30 mouse cellular contexts compared by ENCODE assay signal in the genomic region with DNA sequence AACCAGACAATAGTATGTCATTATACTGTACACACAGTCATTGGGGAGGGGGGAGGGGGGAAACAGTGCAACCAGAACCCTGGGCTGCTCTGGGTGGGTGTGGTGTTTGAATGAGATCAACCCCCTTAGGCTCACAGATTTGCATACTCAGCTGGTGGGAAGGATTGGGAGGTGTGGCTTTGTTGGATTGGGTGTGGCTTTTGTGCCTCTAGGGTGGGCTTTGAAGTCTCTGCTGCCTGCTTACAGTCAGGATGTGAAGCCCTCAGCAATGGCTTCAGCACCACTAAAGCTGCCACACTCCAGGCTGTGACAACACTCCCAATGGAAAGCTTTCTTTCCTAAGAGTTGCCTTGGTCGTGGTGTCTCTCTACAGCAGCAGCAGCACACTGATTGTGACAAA. TPM values are rescaled to one million over a fixed set of nuclear protein-coding genes. Genes with fewer than 3 reads are reported as not detected.
DNase-seq lines count a peak whose midpoint lies in the region; ATAC-seq and TF ChIP-seq lines count a peak whose summit lies in the region.
"Had no signal": no experiment of that assay in that cellular context is flagged by ENCODE, and none has a peak within 500 bp of the region (broad histone marks: within the 10 kb centered on the region; RNA-seq: fewer than 3 reads in every experiment).

No protein-coding gene starts in this region.

- in situ Hi-C loops in ES-E14 (cut with MboI; ENCODE audit: low sequenced_read_pairs in 2 of 2, unreplicated experiment in 2 of 2), result no loop called here

- no peak for ATAC-seq in embryonic facial prominence, embryonic 14.5 days (ENCODE audit: low read depth)
- no peak for ATAC-seq in hindbrain, embryonic 13.5 days (ENCODE audit: low FRiP score)
- ATAC-seq: CD4-positive, CD25-positive, alpha-beta regulatory T cell, adult 4 months; forebrain, embryonic 14.5 days; forebrain, embryonic 16.5 days had no signal

- H3K9me3 ChIP-seq in embryonic facial prominence, embryonic 14.5 days (ENCODE audit: control insufficient read depth, low read length), result no peaks in the 10 kb centered on the region
- H3K9me3 ChIP-seq in embryonic facial prominence, embryonic 10.5 days, result no peaks in the 10 kb centered on the region
- no peaks in the 10 kb centered on the region for H3K9me3 ChIP-seq in ES-E14 (ENCODE audit: control insufficient read depth, insufficient read depth, low read depth, low read length)
- H3K9me3 ChIP-seq in hindbrain, embryonic 13.5 days, result no peaks in the 10 kb centered on the region
- H3K9me3 ChIP-seq: embryonic facial prominence, embryonic 12.5 days; embryonic facial prominence, embryonic 15.5 days; forebrain, embryonic 10.5 days; forebrain, embryonic 12.5 days had no signal

- no peaks in the 10 kb centered on the region for H3K4me1 ChIP-seq in embryonic facial prominence, embryonic 14.5 days (ENCODE audit: control insufficient read depth, insufficient read depth, low read length)
- H3K4me1 ChIP-seq in embryonic facial prominence, embryonic 10.5 days, result no peaks in the 10 kb centered on the region
- H3K4me1 ChIP-seq in ES-E14 (ENCODE audit: control insufficient read depth in 2 of 2, insufficient read depth in 2 of 2, low read length in 2 of 2, poor library complexity in 1 of 2), result peaks cover 6 to 18% of the 10 kb centered on the region in 2 experiments; a peak in 3 of 4 replicates
- no peaks in the 10 kb centered on the region for H3K4me1 ChIP-seq in hindbrain, embryonic 13.5 days (replicated peaks)
- H3K4me1 ChIP-seq: embryonic facial prominence, embryonic 12.5 days; embryonic facial prominence, embryonic 15.5 days; forebrain, embryonic 12.5 days had no signal

- WGBS in embryonic facial prominence, embryonic 14.5 days, result 92% methylated on average over 1 of the region's 1 CpGs
- 71% methylated on average over 1 of the region's 1 CpGs for WGBS in embryonic facial prominence, embryonic 10.5 days
- 83% methylated on average over 1 of the region's 1 CpGs for WGBS in hindbrain, embryonic 13.5 days

- DNase-seq in embryonic facial prominence, embryonic 14.5 days (ENCODE audit: low spot score), result peak; percentile 24
- no peak for DNase-seq in embryonic facial prominence, embryonic 10.5 days (ENCODE audit: low spot score)
- peak; percentile 42 for DNase-seq in thymus, postnatal 0 days (ENCODE audit: low spot score)
- no peak for DNase-seq in thymus, postnatal 36 days
- DNase-seq in ES-E14 (ENCODE audit: low read depth, low spot score), result peak; percentile 69
- DNase-seq in ZHBTc4 (ENCODE audit: low read depth, low spot score), result peak; percentile 86
- no peak for DNase-seq in spleen, postnatal 10 days (ENCODE audit: low spot score in 2 of 2)
- DNase-seq: adrenal gland, adult 2 months; adrenal gland, postnatal 10 days; adrenal gland, postnatal 25 days; B cell, adult 2 months; cerebellum, adult 11 months; cerebellum, adult 18-20 months; cerebellum, adult 8-10 months; cerebellum, adult 9-11 months; cerebellum, postnatal 14 days; cerebellum, postnatal 36 days; embryo, embryonic 11 days had no signal

- no peak overlapping the region for H3K4me2 ChIP-seq in embryonic facial prominence, embryonic 14.5 days (ENCODE audit: low read depth, low read length)
- H3K4me2 ChIP-seq in hindbrain, embryonic 13.5 days, result no peak overlapping the region
- H3K4me2 ChIP-seq: embryonic facial prominence, embryonic 12.5 days; embryonic facial prominence, embryonic 15.5 days; forebrain, embryonic 12.5 days had no signal

- H3K27me3 ChIP-seq in embryonic facial prominence, embryonic 14.5 days (replicated peaks; ENCODE audit: control insufficient read depth, insufficient read depth, low read length), result no peaks in the 10 kb centered on the region
- H3K27me3 ChIP-seq in embryonic facial prominence, embryonic 10.5 days (replicated peaks; ENCODE audit: low read depth, poor library complexity, severe bottlenecking), result no peaks in the 10 kb centered on the region
- H3K27me3 ChIP-seq in hindbrain, embryonic 13.5 days, result no peaks in the 10 kb centered on the region
- H3K27me3 ChIP-seq: CH12.LX; embryonic facial prominence, embryonic 12.5 days; embryonic facial prominence, embryonic 15.5 days; forebrain, embryonic 12.5 days had no signal

- no peak overlapping the region for H3K4me3 ChIP-seq in embryonic facial prominence, embryonic 14.5 days (ENCODE audit: low read depth, low read length)
- no peak overlapping the region for H3K4me3 ChIP-seq in embryonic facial prominence, embryonic 10.5 days
- no peak overlapping the region for H3K4me3 ChIP-seq in ES-E14 (ENCODE audit: insufficient read depth in 1 of 2, low read depth in 1 of 2, low read length in 2 of 2, poor library complexity in 1 of 2, severe bottlenecking in 1 of 2)
- no peak overlapping the region for H3K4me3 ChIP-seq in hindbrain, embryonic 13.5 days
- H3K4me3 ChIP-seq: embryonic facial prominence, embryonic 12.5 days; embryonic facial prominence, embryonic 15.5 days; erythroblast, embryonic 14.5 days; forebrain, embryonic 10.5 days; forebrain, embryonic 12.5 days had no signal

- peaks cover 33% of the 10 kb centered on the region for H3K36me3 ChIP-seq in embryonic facial prominence, embryonic 14.5 days (ENCODE audit: control insufficient read depth, insufficient read depth, low read length)
- H3K36me3 ChIP-seq in embryonic facial prominence, embryonic 10.5 days (replicated peaks), result peaks cover 67% of the 10 kb centered on the region
- H3K36me3 ChIP-seq in ES-E14 (ENCODE audit: control insufficient read depth, insufficient read depth, low read length, poor library complexity, severe bottlenecking), result peaks cover 82% of the 10 kb centered on the region
- H3K36me3 ChIP-seq in hindbrain, embryonic 13.5 days, result peaks cover 62% of the 10 kb centered on the region

- no peak overlapping the region for H3K27ac ChIP-seq in embryonic facial prominence, embryonic 14.5 days (replicated peaks; ENCODE audit: low read depth, low read length)
- H3K27ac ChIP-seq in embryonic facial prominence, embryonic 10.5 days (replicated peaks), result no peak overlapping the region
- no peak overlapping the region for H3K27ac ChIP-seq in ES-E14 (ENCODE audit: insufficient read depth, low read depth, low read length, poor library complexity, severe bottlenecking)
- no peak overlapping the region for H3K27ac ChIP-seq in hindbrain, embryonic 13.5 days
- H3K27ac ChIP-seq: embryonic facial prominence, embryonic 12.5 days; embryonic facial prominence, embryonic 15.5 days; forebrain, embryonic 10.5 days; forebrain, embryonic 12.5 days had no signal

- H3K9ac ChIP-seq in embryonic facial prominence, embryonic 14.5 days (ENCODE audit: low read depth, low read length), result no peak overlapping the region
- H3K9ac ChIP-seq in ES-E14 (ENCODE audit: insufficient read depth, low read depth, low read length, poor library complexity, severe bottlenecking), result no peak overlapping the region
- no peak overlapping the region for H3K9ac ChIP-seq in hindbrain, embryonic 13.5 days
- H3K9ac ChIP-seq: embryonic facial prominence, embryonic 12.5 days; embryonic facial prominence, embryonic 15.5 days; forebrain, embryonic 12.5 days had no signal

TF ChIP-seq in ES-E14, 5 proteins besides CTCF, POLR2A, EP300 and RAD21:
- TF ChIP-seq ZC3H11A (IDR thresholded peaks at IDR 0.05; ENCODE audit: borderline replicate concordance, low read depth, low read length) (no peak), MAFK (IDR thresholded peaks at IDR 0.05; ENCODE audit: insufficient read depth, low read depth, low read length) (no peak), CHD2 (IDR thresholded peaks at IDR 0.05; ENCODE audit: low read depth, low read length) (no peak), ZNF384 (IDR thresholded peaks at IDR 0.05; ENCODE audit: low read depth, low read length) (no peak), HCFC1 (IDR thresholded peaks at IDR 0.05; ENCODE audit: borderline replicate concordance, insufficient read depth, low read length) (no peak)

RNA-seq across cellular contexts. Expression of a gene that starts 19.9 kb away (rescaled TPM):
- 28.8 and 29.6 TPM in 2 replicates for polyA plus RNA-seq in embryonic facial prominence, embryonic 14.5 days (2014; fragmentation: Nextera tagmentation; extraction: Ambion mirVana)
- polyA plus RNA-seq in embryonic facial prominence, embryonic 10.5 days (2016; fragmentation: Nextera tagmentation; extraction: Ambion mirVana), result 18.7 and 21.0 TPM in 2 replicates
- polyA plus RNA-seq in thymus, postnatal 0 days (2015; fragmentation: Nextera tagmentation; extraction: Ambion mirVana), result 15.0 and 16.7 TPM in 2 replicates
- total RNA-seq in ES-E14 (2012; rRNA removed), result 173 and 307 TPM in 2 replicates
- 37.9 and 39.7 TPM in 2 replicates for polyA plus RNA-seq in hindbrain, embryonic 13.5 days (2015; fragmentation: Nextera tagmentation; extraction: Ambion mirVana)

RNA-seq across cellular contexts. Expression of a gene that starts 57.2 kb away (rescaled TPM):
- polyA plus RNA-seq in embryonic facial prominence, embryonic 14.5 days (2014; fragmentation: Nextera tagmentation; extraction: Ambion mirVana), result not detected in 2 replicates
- polyA plus RNA-seq in embryonic facial prominence, embryonic 10.5 days (2016; fragmentation: Nextera tagmentation; extraction: Ambion mirVana), result not detected in 2 replicates
- 0.13 and 0.22 TPM in 2 replicates for polyA plus RNA-seq in thymus, postnatal 0 days (2015; fragmentation: Nextera tagmentation; extraction: Ambion mirVana)
- total RNA-seq in ES-E14 (2012; rRNA removed), result 0.18 and 0.37 TPM in 2 replicates
- polyA plus RNA-seq in hindbrain, embryonic 13.5 days (2015; fragmentation: Nextera tagmentation; extraction: Ambion mirVana), result 0.19 and 0.43 TPM in 2 replicates
- total RNA-seq: adrenal gland, postnatal 25 days; common myeloid progenitor, adult 5-6 weeks; MEL had no signal
- polyA plus RNA-seq: CD4-positive, CD25-positive, alpha-beta regulatory T cell, adult 4 months; embryonic facial prominence, embryonic 12.5 days; forebrain, embryonic 10.5 days had no signal

RNA-seq across cellular contexts. Expression of a gene that starts 58.2 kb away (rescaled TPM):
- polyA plus RNA-seq in embryonic facial prominence, embryonic 14.5 days (2014; fragmentation: Nextera tagmentation; extraction: Ambion mirVana), result 25.6 and 31.7 TPM in 2 replicates
- 67.3 and 71.2 TPM in 2 replicates for polyA plus RNA-seq in embryonic facial prominence, embryonic 10.5 days (2016; fragmentation: Nextera tagmentation; extraction: Ambion mirVana)
- polyA plus RNA-seq in thymus, postnatal 0 days (2015; fragmentation: Nextera tagmentation; extraction: Ambion mirVana), result 31.6 and 32.7 TPM in 2 replicates
- total RNA-seq in ES-E14 (2012; rRNA removed), result 65.9 and 84.3 TPM in 2 replicates
- polyA plus RNA-seq in hindbrain, embryonic 13.5 days (2015; fragmentation: Nextera tagmentation; extraction: Ambion mirVana), result 43.5 and 47.4 TPM in 2 replicates

Comparison
In these comparisons a context has a peak if more than half of its experiments do, and no peak if none do; other contexts are left out.
1. DNase-seq: peak in embryonic facial prominence, embryonic 14.5 days (single experiment), thymus, postnatal 0 days (single experiment), ES-E14 (single experiment) and ZHBTc4 (single experiment); none in embryonic facial prominence, embryonic 10.5 days (single experiment), thymus, postnatal 36 days (0 of 2) and spleen, postnatal 10 days (0 of 2).